ENCODE assay signal across 9 mouse cellular contexts in genomic region chr17:26041111-26041802, GRCm38 (mm10). TPM values are rescaled to one million over a fixed set of nuclear protein-coding genes. Genes with fewer than 3 reads are reported as not detected.
DNase-seq lines count a peak whose midpoint lies in the region; ATAC-seq and TF ChIP-seq lines count a peak whose summit lies in the region.
"Had no signal": no experiment of that assay in that cellular context is flagged by ENCODE, and none has a peak within 500 bp of the region (broad histone marks: within the 10 kb centered on the region; RNA-seq: fewer than 3 reads in every experiment).

No protein-coding gene starts in this region.

- no peak for ATAC-seq in forebrain, embryonic 14.5 days
- no peak for ATAC-seq in forebrain, embryonic 12.5 days (ENCODE audit: low FRiP score)
- peak; percentile 43 for ATAC-seq in CD4-positive, CD25-positive, alpha-beta regulatory T cell, adult 4 months
- peak; percentile 58; the same call in 1 of the 2 replicates for ATAC-seq in erythroid progenitor cell, adult 5-6 weeks (replicated peaks; ENCODE audit: low FRiP score, poor library complexity, severe bottlenecking)

- peaks cover 15% of the 10 kb centered on the region for H3K4me1 ChIP-seq in forebrain, embryonic 14.5 days (ENCODE audit: control insufficient read depth, insufficient read depth, low read length)
- peaks cover 26% of the 10 kb centered on the region for H3K4me1 ChIP-seq in forebrain, embryonic 12.5 days
- H3K4me1 ChIP-seq in lung, adult 2 months (ENCODE audit: control insufficient read depth, insufficient read depth, low read length) = peaks cover 6% of the 10 kb centered on the region; the same call in 1 of the 2 replicates

- no peaks in the 10 kb centered on the region for H3K27me3 ChIP-seq in forebrain, embryonic 14.5 days (replicated peaks; ENCODE audit: control insufficient read depth, insufficient read depth, low read length)
- no peaks in the 10 kb centered on the region for H3K27me3 ChIP-seq in forebrain, embryonic 12.5 days

- no peak overlapping the region for H3K9ac ChIP-seq in forebrain, embryonic 14.5 days (ENCODE audit: low read length)
- H3K9ac ChIP-seq in forebrain, embryonic 12.5 days = no peak overlapping the region

- TF ChIP-seq POLR2A in lung, adult 2 months (IDR thresholded peaks at IDR 0.05; ENCODE audit: borderline replicate concordance, extremely low read depth, low read depth, low read length) = no peak

- 51% methylated on average over 9 of the region's 9 CpGs for WGBS in forebrain, embryonic 14.5 days
- WGBS in forebrain, embryonic 12.5 days = 57% methylated on average over 9 of the region's 9 CpGs
- WGBS in lung, adult 2 months = 45% methylated on average over 9 of the region's 9 CpGs

- H3K36me3 ChIP-seq in forebrain, embryonic 14.5 days (ENCODE audit: control insufficient read depth, insufficient read depth, low read length) = peaks cover 6% of the 10 kb centered on the region
- peaks cover 10% of the 10 kb centered on the region for H3K36me3 ChIP-seq in forebrain, embryonic 12.5 days (replicated peaks)

- H3K27ac ChIP-seq in forebrain, embryonic 14.5 days (ENCODE audit: low read depth, low read length) = 0 out of 2 replicates have a peak overlapping the region, but pooled peaks have one; percentile 9
- no peak overlapping the region for H3K27ac ChIP-seq in forebrain, embryonic 12.5 days
- H3K27ac ChIP-seq: macrophage had no signal

- no peaks in the 10 kb centered on the region for H3K9me3 ChIP-seq in forebrain, embryonic 14.5 days (replicated peaks; ENCODE audit: control insufficient read depth, low read length)
- H3K9me3 ChIP-seq in forebrain, embryonic 12.5 days = no peaks in the 10 kb centered on the region

- DNase-seq in forebrain, embryonic 14.5 days (ENCODE audit: low spot score) = peak; percentile 66
- peak; percentile 93 for DNase-seq in brain, adult 2 months (ENCODE audit: low read depth, low spot score)
- peak; percentile 68 for DNase-seq in kidney, adult 18-20 months
- DNase-seq in lung, adult 2 months = peak; percentile 34
- peak; percentile 37 for DNase-seq in right cerebral cortex, postnatal 4 days

- peak; percentile 96 for TF ChIP-seq CTCF in lung, adult 2 months (IDR thresholded peaks at IDR 0.05; ENCODE audit: insufficient read depth, low read length)

- no peak overlapping the region for H3K4me3 ChIP-seq in forebrain, embryonic 14.5 days (ENCODE audit: low read depth, low read length)
- H3K4me3 ChIP-seq in forebrain, embryonic 12.5 days (replicated peaks) = no peak overlapping the region
- no peak overlapping the region for H3K4me3 ChIP-seq in lung, adult 2 months (replicated peaks; ENCODE audit: extremely low read depth, low read depth, low read length)

- H3K4me2 ChIP-seq in forebrain, embryonic 14.5 days (ENCODE audit: low read length) = no peak overlapping the region
- H3K4me2 ChIP-seq in forebrain, embryonic 12.5 days = no peak overlapping the region

RNA-seq across cellular contexts. Expression of gene Rab11fip3, which starts 28.1 kb away (rescaled TPM):
- 15.2 and 20.5 TPM in 2 replicates for polyA plus RNA-seq in forebrain, embryonic 14.5 days (2014; fragmentation: Nextera tagmentation; extraction: Ambion mirVana)
- polyA plus RNA-seq in forebrain, embryonic 12.5 days (2016; fragmentation: Nextera tagmentation; extraction: Ambion mirVana) = 39.3 and 39.8 TPM in 2 replicates
- polyA plus RNA-seq in CD4-positive, CD25-positive, alpha-beta regulatory T cell, adult 4 months (2017; shearing (Covaris generic)) = 1 to 10 TPM; 1.8 to 2.3 TPM
- total RNA-seq in erythroid progenitor cell, adult 5-6 weeks (2015; ENCODE audit: low replicate concordance) = not detected in 2 replicates
- 0.26 TPM in 1 of 2 replicates, not detected in the other for total RNA-seq in erythroid progenitor cell, adult 5-6 weeks (2017; ENCODE audit: low replicate concordance)
- polyA plus RNA-seq in lung, adult 2 months (2012; rRNA removed) = 41.3 and 46.5 TPM in 2 replicates

RNA-seq across cellular contexts. Expression of gene Decr2, which starts 48.9 kb away (rescaled TPM):
- polyA plus RNA-seq in forebrain, embryonic 14.5 days (2014; fragmentation: Nextera tagmentation; extraction: Ambion mirVana) = 13.6 and 14.4 TPM in 2 replicates
- polyA plus RNA-seq in forebrain, embryonic 12.5 days (2016; fragmentation: Nextera tagmentation; extraction: Ambion mirVana) = 27.1 and 28.2 TPM in 2 replicates
- 10 to 100 TPM; 27.7 to 35.1 TPM for polyA plus RNA-seq in CD4-positive, CD25-positive, alpha-beta regulatory T cell, adult 4 months (2017; shearing (Covaris generic))
- 1.8 TPM in 1 of 2 replicates, not detected in the other for total RNA-seq in erythroid progenitor cell, adult 5-6 weeks (2015; ENCODE audit: low replicate concordance)
- 1.4 TPM in 1 of 2 replicates, not detected in the other for total RNA-seq in erythroid progenitor cell, adult 5-6 weeks (2017; ENCODE audit: low replicate concordance)
- polyA plus RNA-seq in lung, adult 2 months (2012; rRNA removed) = 12.1 and 16.7 TPM in 2 replicates

RNA-seq across cellular contexts. Expression of gene Nme4, which starts 54.1 kb away (rescaled TPM):
- polyA plus RNA-seq in forebrain, embryonic 14.5 days (2014; fragmentation: Nextera tagmentation; extraction: Ambion mirVana) = 31.3 and 40.0 TPM in 2 replicates
- polyA plus RNA-seq in forebrain, embryonic 12.5 days (2016; fragmentation: Nextera tagmentation; extraction: Ambion mirVana) = 58.6 and 62.9 TPM in 2 replicates
- under 1 TPM; 0.32 to 0.95 TPM for polyA plus RNA-seq in CD4-positive, CD25-positive, alpha-beta regulatory T cell, adult 4 months (2017; shearing (Covaris generic))
- total RNA-seq in erythroid progenitor cell, adult 5-6 weeks (2015; ENCODE audit: low replicate concordance) = 3.6 and 5.9 TPM in 2 replicates
- total RNA-seq in erythroid progenitor cell, adult 5-6 weeks (2017; ENCODE audit: low replicate concordance) = 3.4 TPM in 1 of 2 replicates, not detected in the other
- 5.4 and 7.5 TPM in 2 replicates for polyA plus RNA-seq in lung, adult 2 months (2012; rRNA removed)

RNA-seq across cellular contexts. Expression of gene Capn15, which starts 55.7 kb away (rescaled TPM):
- 17.0 and 20.3 TPM in 2 replicates for polyA plus RNA-seq in forebrain, embryonic 14.5 days (2014; fragmentation: Nextera tagmentation; extraction: Ambion mirVana)
- 30.6 and 31.7 TPM in 2 replicates for polyA plus RNA-seq in forebrain, embryonic 12.5 days (2016; fragmentation: Nextera tagmentation; extraction: Ambion mirVana)
- 1 to 10 TPM; 5.3 to 6.6 TPM for polyA plus RNA-seq in CD4-positive, CD25-positive, alpha-beta regulatory T cell, adult 4 months (2017; shearing (Covaris generic))
- total RNA-seq in erythroid progenitor cell, adult 5-6 weeks (2015; ENCODE audit: low replicate concordance) = 9.6 and 9.7 TPM in 2 replicates
- 5.7 and 9.1 TPM in 2 replicates for total RNA-seq in erythroid progenitor cell, adult 5-6 weeks (2017; ENCODE audit: low replicate concordance)
- polyA plus RNA-seq in lung, adult 2 months (2012; rRNA removed) = 45.9 and 49.7 TPM in 2 replicates

Comparison
In these comparisons a context has a peak if more than half of its experiments do, and no peak if none do; other contexts are left out.
1. ATAC-seq: peak in CD4-positive, CD25-positive, alpha-beta regulatory T cell, adult 4 months (single experiment) and erythroid progenitor cell, adult 5-6 weeks (single experiment); none in forebrain, embryonic 14.5 days (single experiment) and forebrain, embryonic 12.5 days (single experiment).
2. DNase-seq: peak in every context shown above with its lines; median percentile 93 in brain, adult 2 months; 68 in kidney, adult 18-20 months; 66 in forebrain, embryonic 14.5 days; 37 in right cerebral cortex, postnatal 4 days; 34 in lung, adult 2 months.